8 mouse cellular contexts compared by ENCODE assay signal in the genomic region with DNA sequence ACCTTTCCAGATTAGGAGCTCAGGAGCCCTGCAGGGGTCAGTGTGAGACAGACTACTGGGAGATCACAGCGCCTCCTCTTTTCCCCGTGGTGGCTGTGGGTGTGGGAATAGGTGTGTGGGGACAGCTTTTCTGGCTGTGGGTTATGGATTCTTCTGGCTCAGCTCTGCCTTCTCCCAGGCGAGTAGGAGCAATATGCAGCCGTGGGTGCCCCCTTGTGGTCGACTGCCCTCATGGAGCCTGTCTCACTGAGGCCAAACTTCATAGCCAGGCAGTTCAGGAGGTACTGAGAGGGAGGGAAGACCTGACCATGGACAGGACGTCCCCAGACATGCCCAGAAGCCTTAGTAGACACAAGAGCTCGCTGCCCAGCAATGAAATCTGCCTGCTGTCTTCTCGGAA.
DNase-seq lines count a peak whose midpoint lies in the region; ATAC-seq and TF ChIP-seq lines count a peak whose summit lies in the region.

No protein-coding gene starts in this region.

- no peak overlapping the region for H3K4me3 ChIP-seq in CH12.LX (replicated peaks in 1 of 3; ENCODE audit: low read depth in 2 of 3, low read length in 2 of 3, poor library complexity in 1 of 3)
- H3K4me3 ChIP-seq in forebrain, embryonic 12.5 days (replicated peaks) = no peak overlapping the region
- H3K4me3 ChIP-seq in heart, embryonic 15.5 days = no peak overlapping the region
- H3K4me3 ChIP-seq in kidney, postnatal 0 days (replicated peaks; ENCODE audit: low read depth, low read length) = no peak overlapping the region
- H3K4me3 ChIP-seq in limb, embryonic 14.5 days (replicated peaks; ENCODE audit: low read length) = no peak overlapping the region
- H3K4me3 ChIP-seq in midbrain, postnatal 0 days (ENCODE audit: low read depth, low read length) = no peak overlapping the region

- WGBS in forebrain, embryonic 12.5 days = 6% methylated on average over 8 of the region's 8 CpGs
- WGBS in heart, embryonic 15.5 days = 6% methylated on average over 8 of the region's 8 CpGs
- 10% methylated on average over 8 of the region's 8 CpGs for WGBS in kidney, postnatal 0 days
- WGBS in limb, embryonic 14.5 days = 8% methylated on average over 8 of the region's 8 CpGs
- 9% methylated on average over 8 of the region's 8 CpGs for WGBS in midbrain, postnatal 0 days

- no peak for TF ChIP-seq EP300 in CH12.LX (IDR thresholded peaks at IDR 0.05; ENCODE audit: low read length)

- no peak for TF ChIP-seq POLR2A in CH12.LX (IDR thresholded peaks at IDR 0.05; ENCODE audit: low read depth, low read length)
- TF ChIP-seq POLR2A in limb, embryonic 14.5 days (IDR thresholded peaks at IDR 0.05; ENCODE audit: borderline replicate concordance, extremely low read depth, insufficient read depth, insufficient read length) = no peak

- in situ Hi-C loops in CH12.LX (cut with MboI; ENCODE audit: low pct_ligation_motif_present, low pct_unique_long_range_greater_than_20kb, low sequenced_read_pairs) = loop anchor here (10.0 kb wide), 1 partner anchor 130 kb away; no protein-coding TSS in a partner anchor

- ATAC-seq in forebrain, embryonic 12.5 days (ENCODE audit: low FRiP score) = peak; percentile 81
- ATAC-seq in heart, embryonic 15.5 days (replicated peaks; ENCODE audit: insufficient number of reproducible peaks, insufficient read depth, low FRiP score, low read depth) = peak; percentile 43; the same call in 1 of the 2 replicates
- peak; percentile 77 for ATAC-seq in kidney, postnatal 0 days (replicated peaks; ENCODE audit: low FRiP score, low read depth)
- ATAC-seq in limb, embryonic 14.5 days (ENCODE audit: low FRiP score, low read depth) = peak; percentile 63
- ATAC-seq in midbrain, postnatal 0 days (ENCODE audit: low FRiP score) = peak; percentile 77

- peak; percentile 77 for TF ChIP-seq RAD21 in CH12.LX (IDR thresholded peaks at IDR 0.05; ENCODE audit: low read depth, low read length)

- no peak overlapping the region for H3K9ac ChIP-seq in CH12.LX (ENCODE audit: insufficient read depth, low read depth)
- H3K9ac ChIP-seq in forebrain, embryonic 12.5 days = no peak overlapping the region
- H3K9ac ChIP-seq in heart, embryonic 15.5 days = no peak overlapping the region
- no peak overlapping the region for H3K9ac ChIP-seq in kidney, postnatal 0 days (ENCODE audit: low read depth, low read length)
- H3K9ac ChIP-seq in limb, embryonic 14.5 days (ENCODE audit: low read depth, low read length, severe bottlenecking) = no peak overlapping the region
- H3K9ac ChIP-seq in midbrain, postnatal 0 days (replicated peaks; ENCODE audit: low read length, poor library complexity, severe bottlenecking) = no peak overlapping the region

- H3K4me1 ChIP-seq in CH12.LX (ENCODE audit: control insufficient read depth in 1 of 2, insufficient read depth in 2 of 2) = no peaks in the 10 kb centered on the region
- H3K4me1 ChIP-seq in forebrain, embryonic 12.5 days = peaks cover 7% of the 10 kb centered on the region
- H3K4me1 ChIP-seq in heart, embryonic 15.5 days (replicated peaks) = peaks cover 10% of the 10 kb centered on the region; the same call in 1 of the 2 replicates
- no peaks in the 10 kb centered on the region for H3K4me1 ChIP-seq in kidney, postnatal 0 days (replicated peaks; ENCODE audit: insufficient read depth, low read length)
- H3K4me1 ChIP-seq in limb, embryonic 14.5 days (ENCODE audit: control insufficient read depth, insufficient read depth, low read length) = no peaks in the 10 kb centered on the region
- no peaks in the 10 kb centered on the region; the same call in 1 of the 2 replicates for H3K4me1 ChIP-seq in midbrain, postnatal 0 days (ENCODE audit: insufficient read depth, low read length)

- no peaks in the 10 kb centered on the region for H3K36me3 ChIP-seq in CH12.LX (replicated peaks in 1 of 2; ENCODE audit: control insufficient read depth in 1 of 2, insufficient read depth in 1 of 2, low read length in 1 of 2)
- H3K36me3 ChIP-seq in forebrain, embryonic 12.5 days (replicated peaks) = no peaks in the 10 kb centered on the region
- no peaks in the 10 kb centered on the region for H3K36me3 ChIP-seq in heart, embryonic 15.5 days
- H3K36me3 ChIP-seq in kidney, postnatal 0 days (ENCODE audit: insufficient read depth, low read length) = no peaks in the 10 kb centered on the region
- no peaks in the 10 kb centered on the region for H3K36me3 ChIP-seq in limb, embryonic 14.5 days (ENCODE audit: control insufficient read depth, insufficient read depth, low read length)
- peaks cover 12% of the 10 kb centered on the region for H3K36me3 ChIP-seq in midbrain, postnatal 0 days (ENCODE audit: insufficient read depth, low read length)

- H3K27ac ChIP-seq in CH12.LX (ENCODE audit: insufficient read depth, low read depth) = no peak overlapping the region
- H3K27ac ChIP-seq in forebrain, embryonic 12.5 days = no peak overlapping the region
- no peak overlapping the region for H3K27ac ChIP-seq in heart, embryonic 15.5 days
- H3K27ac ChIP-seq in kidney, postnatal 0 days = no peak overlapping the region
- H3K27ac ChIP-seq in limb, embryonic 14.5 days (replicated peaks; ENCODE audit: low read depth, low read length) = no peak overlapping the region
- no peak overlapping the region for H3K27ac ChIP-seq in midbrain, postnatal 0 days (ENCODE audit: low read depth, low read length)

- no peak overlapping the region for H3K4me2 ChIP-seq in CH12.LX (ENCODE audit: insufficient read depth, low read depth, poor library complexity, severe bottlenecking)
- no peak overlapping the region for H3K4me2 ChIP-seq in forebrain, embryonic 12.5 days
- no peak overlapping the region for H3K4me2 ChIP-seq in heart, embryonic 15.5 days
- H3K4me2 ChIP-seq in kidney, postnatal 0 days (ENCODE audit: low read length) = no peak overlapping the region
- no peak overlapping the region for H3K4me2 ChIP-seq in limb, embryonic 14.5 days (replicated peaks; ENCODE audit: low read depth, low read length, severe bottlenecking)
- H3K4me2 ChIP-seq in midbrain, postnatal 0 days (ENCODE audit: low read depth, low read length, poor library complexity, severe bottlenecking) = no peak overlapping the region

- no peaks in the 10 kb centered on the region for H3K9me3 ChIP-seq in CH12.LX (replicated peaks; ENCODE audit: low read length)
- H3K9me3 ChIP-seq in forebrain, embryonic 12.5 days = no peaks in the 10 kb centered on the region
- H3K9me3 ChIP-seq in heart, embryonic 15.5 days (replicated peaks) = no peaks in the 10 kb centered on the region
- H3K9me3 ChIP-seq in kidney, postnatal 0 days (replicated peaks; ENCODE audit: low read length) = no peaks in the 10 kb centered on the region
- H3K9me3 ChIP-seq in limb, embryonic 14.5 days (ENCODE audit: control insufficient read depth, low read length) = no peaks in the 10 kb centered on the region
- no peaks in the 10 kb centered on the region for H3K9me3 ChIP-seq in midbrain, postnatal 0 days (ENCODE audit: low read length)

- H3K27me3 ChIP-seq in CH12.LX (replicated peaks) = peaks cover 97% of the 10 kb centered on the region
- H3K27me3 ChIP-seq in forebrain, embryonic 12.5 days = peaks cover 7% of the 10 kb centered on the region; the same call in 1 of the 2 replicates
- no peaks in the 10 kb centered on the region for H3K27me3 ChIP-seq in heart, embryonic 15.5 days
- H3K27me3 ChIP-seq in kidney, postnatal 0 days (ENCODE audit: insufficient read depth, low read length) = no peaks in the 10 kb centered on the region
- no peaks in the 10 kb centered on the region for H3K27me3 ChIP-seq in limb, embryonic 14.5 days (ENCODE audit: control insufficient read depth, insufficient read depth, low read length)
- H3K27me3 ChIP-seq in midbrain, postnatal 0 days (ENCODE audit: insufficient read depth, low read length) = no peaks in the 10 kb centered on the region

- DNase-seq in CH12.LX (ENCODE audit: extremely low read depth) = peak; percentile 57
- peak; percentile 33 for DNase-seq in c-Kit-positive CD71-negative TER-119-negative erythroid progenitor cells, embryonic 14.5 days (ENCODE audit: low read depth)
- DNase-seq in kidney, postnatal 0 days (ENCODE audit: low spot score) = peak; percentile 74
- peak; percentile 83 for DNase-seq in limb, embryonic 14.5 days (ENCODE audit: low spot score)
- peak; percentile 89 for DNase-seq in midbrain, postnatal 0 days (ENCODE audit: low spot score)
- DNase-seq in testis, postnatal 10 days (ENCODE audit: low spot score) = peak; percentile 91

- no peaks in the 10 kb centered on the region for H3K79me2 ChIP-seq in CH12.LX (replicated peaks; ENCODE audit: control insufficient read depth, extremely low read depth, insufficient read depth, poor library complexity, severe bottlenecking)

- peak; percentile 46 to 88; a peak in 3 of 4 replicates for TF ChIP-seq CTCF in CH12.LX (conservative IDR thresholded peaks at IDR 0.05 in 1 of 2, IDR thresholded peaks at IDR 0.05 in 1 of 2; ENCODE audit: low read depth in 2 of 2, low read length in 2 of 2)
- TF ChIP-seq CTCF in kidney, postnatal 0 days (IDR thresholded peaks at IDR 0.05; ENCODE audit: low read depth) = peak; percentile 89
- TF ChIP-seq CTCF in midbrain, postnatal 0 days (IDR thresholded peaks at IDR 0.05) = peak; percentile 91

- dilution Hi-C loops in CH12.LX (cut with MboI; ENCODE audit: extremely low pct_ligation_motif_present, extremely low pct_unique_long_range_greater_than_20kb, low sequenced_read_pairs) = no loop called here

TF ChIP-seq in CH12.LX, 34 proteins besides CTCF, POLR2A, EP300 and RAD21:
- TF ChIP-seq CHD2 (IDR thresholded peaks at IDR 0.05; ENCODE audit: low read length) (no peak), SMC3 (IDR thresholded peaks at IDR 0.05; ENCODE audit: low read depth, low read length) (peak; percentile 84)

Comparison
In these comparisons a context has a peak if more than half of its experiments do, and no peak if none do; other contexts are left out.
1. DNase-seq: peak in every context shown above with its lines; median percentile 91 in testis, postnatal 10 days; 89 in midbrain, postnatal 0 days; 83 in limb, embryonic 14.5 days; 74 in kidney, postnatal 0 days; 57 in CH12.LX; 33 in c-Kit-positive CD71-negative TER-119-negative erythroid progenitor cells, embryonic 14.5 days.